Mouse (Mus musculus) heart, adult 11 months (tissue): ENCODE data around the gene BC049352.

Experiments
- DNase-seq: peaks from one replicate; pipeline ENCODE4 v3.0.0; 2022

BC049352 gene

DNA sequence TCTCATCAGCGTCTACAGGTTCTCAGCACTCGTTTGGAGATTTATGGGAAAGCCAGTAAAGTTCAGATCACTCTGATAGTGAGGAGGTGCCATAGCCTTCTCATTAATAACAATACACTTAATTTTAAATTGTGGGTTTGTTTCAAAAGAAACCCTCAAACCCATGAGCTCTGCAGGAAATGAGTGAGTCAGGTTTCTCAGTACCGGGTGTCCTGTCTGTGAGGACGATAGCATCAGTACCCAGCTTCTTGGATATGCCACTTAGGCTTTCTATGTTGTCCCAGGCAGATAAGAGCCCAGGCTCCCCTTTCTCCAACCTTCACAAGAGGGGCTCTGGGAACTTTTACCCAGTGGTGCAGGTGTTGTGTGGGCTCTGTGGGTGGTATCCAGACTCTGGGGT, 70.2 kb downstream of the BC049352 start:
- DNase-seq: no peak

DNA sequence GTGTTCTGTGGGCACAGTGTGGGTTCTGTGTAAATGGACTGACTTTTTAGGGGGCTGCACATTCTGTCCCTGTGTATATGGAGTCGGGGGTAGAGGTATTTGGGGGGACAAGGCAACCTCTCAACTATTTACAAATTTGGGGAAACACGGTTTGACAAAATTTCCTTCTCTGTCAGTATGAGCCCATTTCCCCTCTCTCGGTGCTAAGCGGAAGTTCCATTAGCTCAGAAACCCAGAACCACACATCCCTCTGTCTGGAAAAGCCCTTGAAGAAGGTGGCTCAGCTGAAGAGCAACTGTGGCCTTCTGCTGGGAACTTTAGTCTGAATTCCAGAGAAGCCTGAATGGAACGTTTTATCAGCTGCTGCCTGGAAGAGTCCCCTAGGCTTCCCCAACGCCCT, 70.6 kb downstream of the BC049352 start:
- DNase-seq: peak; percentile 87

DNA sequence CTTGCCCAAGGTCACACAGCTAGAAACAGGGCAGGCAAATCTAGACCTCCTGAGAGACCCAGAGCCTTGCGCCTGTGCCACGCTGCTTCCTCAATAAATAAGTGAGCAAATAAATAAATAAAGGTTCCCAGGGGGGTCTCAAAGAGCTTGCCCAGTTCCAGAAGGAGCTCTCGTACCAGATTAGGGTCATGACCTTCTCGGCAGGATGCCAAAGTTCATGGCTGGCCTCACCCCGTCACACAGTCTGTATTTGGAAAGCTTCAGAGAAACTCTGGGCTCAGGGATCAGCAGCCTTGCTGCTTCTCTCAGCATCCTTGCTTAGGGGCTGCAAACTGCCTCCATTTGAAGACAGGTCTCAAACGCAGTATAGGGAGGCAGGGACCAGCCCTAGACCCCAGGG, 72.2 kb downstream of the BC049352 start:
- DNase-seq: peak; percentile 91

DNA sequence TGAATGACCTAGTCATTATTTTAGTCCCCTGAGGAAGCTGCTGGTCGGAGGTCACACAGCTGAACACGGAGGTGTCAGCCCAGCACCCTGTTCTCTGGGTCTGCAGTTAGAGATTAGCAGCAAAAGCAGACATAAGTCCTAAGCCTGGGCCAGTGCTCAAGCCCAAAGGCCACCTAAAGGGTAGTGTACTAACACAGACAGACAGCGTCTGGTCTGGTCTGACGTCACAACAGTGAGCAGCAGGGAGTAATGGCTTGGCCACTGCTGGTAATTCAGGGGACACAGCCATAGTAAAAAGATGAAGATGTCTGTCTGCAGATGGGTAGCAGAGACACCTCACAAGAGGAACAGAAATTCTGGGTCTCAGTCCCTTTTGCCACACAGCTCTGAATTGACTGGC, 72.8 kb downstream of the BC049352 start:
- peak; percentile 88 for DNase-seq

DNA sequence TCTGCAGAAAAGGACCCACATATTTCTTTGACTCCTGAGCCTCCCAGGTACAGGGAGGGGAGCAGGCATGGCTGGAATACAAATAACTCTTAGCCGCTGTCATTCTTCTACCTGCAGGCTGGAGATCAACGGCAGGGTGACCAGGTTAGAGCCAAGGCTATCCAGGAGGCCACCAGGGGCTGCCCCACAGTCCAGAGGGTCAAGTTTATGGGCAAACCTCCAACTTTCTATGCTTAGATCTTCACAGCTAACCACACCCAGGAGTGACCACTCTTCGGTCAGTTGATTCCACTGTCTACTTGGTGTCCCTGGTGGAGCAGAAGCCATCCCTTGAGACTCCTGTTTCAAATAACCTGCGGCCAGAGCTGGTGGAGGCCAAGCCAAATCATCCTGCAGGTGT, 73.6 kb downstream of the BC049352 start:
- no peak for DNase-seq

DNA sequence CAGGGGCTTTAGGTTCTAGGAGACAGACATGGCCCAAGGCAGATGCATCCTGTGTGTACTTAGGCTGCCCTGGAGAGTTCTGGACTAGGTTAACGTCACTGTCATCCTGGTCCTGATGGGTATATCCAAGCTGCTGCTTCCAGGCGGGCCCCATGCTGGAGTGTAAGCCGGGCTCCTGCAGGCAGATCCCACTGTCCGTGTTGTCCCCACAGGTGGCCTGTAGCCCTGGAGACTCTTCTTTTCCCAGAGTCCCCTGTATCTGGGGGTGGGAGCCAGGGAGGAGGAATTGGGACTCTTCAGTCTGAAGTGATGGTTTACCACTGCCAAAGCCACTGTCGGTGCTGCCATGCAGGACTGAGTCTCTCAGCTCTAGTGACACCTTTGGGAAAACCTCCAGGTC, 74.2 kb downstream of the BC049352 start:
- peak; percentile 89 for DNase-seq

DNA sequence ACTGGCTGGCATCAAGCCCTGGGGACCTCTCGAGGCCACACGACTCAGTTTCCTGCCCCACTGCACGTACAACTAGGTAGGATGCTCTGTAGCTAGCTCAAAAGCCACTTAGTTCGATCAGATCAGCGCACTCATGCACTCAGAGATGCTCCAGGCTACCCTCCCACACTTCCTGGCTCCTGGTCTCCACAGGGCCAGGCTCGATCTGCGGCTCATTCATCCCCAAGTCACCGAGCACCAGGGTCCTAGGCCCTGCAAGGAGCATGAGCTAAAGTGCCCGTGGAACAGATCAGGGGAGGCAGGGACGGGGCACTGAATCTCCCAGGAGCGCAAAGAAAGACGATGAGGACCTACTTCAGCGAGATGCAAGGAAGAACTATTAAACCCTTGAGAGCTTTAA, 77.3 kb downstream of the BC049352 start:
- peak; percentile 91 for DNase-seq

DNA sequence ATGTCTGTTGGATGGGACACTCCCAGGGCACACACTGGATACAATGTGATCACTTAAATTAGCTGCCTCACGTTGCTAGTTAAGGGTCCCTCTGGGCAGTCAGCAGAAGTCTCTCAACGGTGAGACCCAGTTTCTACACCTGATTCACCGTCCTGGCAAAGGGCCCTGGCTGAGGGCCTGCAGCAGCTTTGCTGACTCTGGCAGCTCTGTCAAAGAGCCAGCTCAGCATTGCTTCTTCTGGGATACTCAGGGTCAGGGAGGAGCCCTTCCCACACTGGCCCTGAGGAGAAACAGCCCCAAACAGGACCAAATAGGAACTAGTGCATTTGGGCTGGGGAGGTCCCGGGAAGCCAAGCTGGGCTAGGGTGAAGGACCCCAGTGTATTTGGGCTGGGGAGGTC, 79.7 kb downstream of the BC049352 start:
- peak; percentile 96 for DNase-seq

DNA sequence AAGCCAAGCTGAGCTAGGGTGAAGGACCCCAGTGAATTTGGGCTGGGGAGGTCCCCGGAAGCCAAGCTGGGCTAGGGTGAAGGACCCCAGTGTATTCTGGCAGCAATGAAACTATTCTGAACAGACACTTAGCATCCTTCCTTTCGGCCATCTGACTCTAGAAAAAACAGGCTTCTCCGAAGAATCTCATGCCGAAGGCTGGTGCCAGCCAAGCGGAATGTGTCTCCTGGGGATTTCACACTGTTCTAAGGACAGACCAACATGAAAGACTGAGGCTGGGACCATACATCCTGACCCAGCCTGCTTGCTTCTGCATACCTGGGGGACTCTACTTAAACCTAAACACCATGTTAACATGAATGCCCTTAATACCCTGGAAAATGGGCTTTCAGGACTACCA, 80.1 kb downstream of the BC049352 start:
- peak; percentile 84 for DNase-seq

DNA sequence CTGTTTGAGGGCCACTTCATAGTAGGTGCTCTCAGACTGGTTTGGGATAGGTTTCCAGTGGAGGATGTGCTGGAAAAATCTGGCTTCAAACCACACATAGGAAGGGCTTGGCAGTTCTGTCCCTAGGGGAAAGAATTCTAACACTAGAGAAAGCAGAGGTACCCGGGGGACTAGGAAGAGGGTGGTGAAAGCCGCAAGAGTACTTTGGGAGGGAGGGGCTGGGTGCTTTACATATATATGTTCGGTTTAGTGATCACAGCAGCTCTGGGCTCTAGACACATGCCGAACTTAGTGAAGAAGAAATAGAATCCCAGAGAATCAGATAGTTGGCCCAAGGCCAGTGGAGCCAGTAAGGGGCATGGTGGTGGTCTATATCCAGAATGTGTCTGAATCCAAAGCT, 85.3 kb downstream of the BC049352 start:
- DNase-seq: no peak

DNA sequence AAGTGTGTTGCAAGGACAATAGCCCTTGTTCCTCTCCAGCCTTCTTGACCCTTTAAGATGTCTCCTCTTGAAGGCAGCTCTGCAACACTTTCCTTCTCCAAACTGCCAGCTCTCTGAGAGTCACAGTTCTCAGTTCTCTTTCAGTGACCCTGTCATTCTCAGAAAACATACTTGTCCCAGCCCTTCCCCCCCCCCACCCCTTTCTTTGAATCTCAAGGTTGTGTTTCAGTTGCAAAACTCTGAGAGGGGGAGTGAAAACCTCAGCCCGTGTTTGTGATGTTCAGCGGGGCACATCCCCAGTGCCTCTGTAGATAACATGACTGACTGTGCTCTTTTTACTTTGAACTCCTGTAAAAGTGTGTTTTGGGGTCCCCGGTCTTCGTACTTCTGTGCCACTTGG, 86.3 kb downstream of the BC049352 start:
- DNase-seq: peak; percentile 88

DNA sequence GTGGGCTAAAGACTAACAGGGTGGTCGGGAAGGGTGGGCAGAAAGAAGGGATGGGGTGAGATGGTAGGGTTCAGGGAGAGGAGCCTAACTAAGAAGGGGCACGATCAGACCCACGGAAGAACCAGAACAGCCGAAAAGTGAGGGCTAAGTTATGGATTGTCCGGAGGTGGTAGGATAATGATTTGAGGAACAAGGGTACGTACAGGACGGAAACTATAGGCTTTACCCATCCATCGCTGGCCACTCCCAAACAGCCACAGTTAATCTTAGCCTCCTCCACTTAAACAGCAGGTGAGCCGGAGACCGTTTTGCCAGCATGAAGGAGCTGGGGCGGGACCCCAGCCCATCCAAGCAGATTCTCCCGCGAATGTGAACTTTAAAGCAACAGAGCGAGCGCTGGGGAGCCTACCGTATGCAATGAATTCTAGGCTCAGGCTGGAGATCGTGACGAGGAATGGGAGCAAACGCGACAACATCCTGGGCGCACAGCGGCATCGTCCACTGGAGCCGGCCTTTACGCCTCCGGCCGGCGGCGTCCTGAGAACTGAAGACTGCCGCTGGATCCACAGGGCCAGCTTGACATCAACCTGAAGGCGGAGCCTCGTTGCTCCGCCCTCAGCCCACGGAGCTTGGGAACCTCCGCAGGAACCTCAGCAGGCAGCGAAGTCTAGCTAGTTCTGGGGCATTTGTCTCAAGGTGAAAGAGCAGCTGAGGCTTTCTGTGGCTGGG, 87.0 kb downstream of the BC049352 start, which contains the start of gene Il10ra:
Gene Il10ra, minus strand, starts transcription at position 553 of the 729 bp plus-strand sequence.
- peak; percentile 96 for DNase-seq

DNA sequence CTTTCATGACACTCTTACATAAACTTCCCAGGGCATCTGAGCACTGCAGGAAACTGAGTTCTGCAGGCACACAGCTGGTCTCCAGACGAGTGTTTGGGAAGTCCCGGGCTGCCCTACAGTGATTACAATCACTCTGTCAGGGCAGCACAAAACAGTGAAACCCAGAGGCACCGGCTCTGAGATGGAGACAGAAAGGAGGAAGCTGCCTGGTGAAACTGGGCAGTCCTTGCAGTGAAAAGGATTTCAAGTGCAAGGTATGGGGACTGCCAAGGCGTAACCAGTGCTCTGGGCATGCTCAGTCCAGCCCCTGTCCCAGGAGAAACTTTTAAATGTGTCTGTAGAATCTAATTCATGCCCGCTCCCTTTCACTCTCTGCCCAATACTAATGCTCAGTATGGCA, 90.4 kb downstream of the BC049352 start:
- DNase-seq: peak; percentile 94

DNA sequence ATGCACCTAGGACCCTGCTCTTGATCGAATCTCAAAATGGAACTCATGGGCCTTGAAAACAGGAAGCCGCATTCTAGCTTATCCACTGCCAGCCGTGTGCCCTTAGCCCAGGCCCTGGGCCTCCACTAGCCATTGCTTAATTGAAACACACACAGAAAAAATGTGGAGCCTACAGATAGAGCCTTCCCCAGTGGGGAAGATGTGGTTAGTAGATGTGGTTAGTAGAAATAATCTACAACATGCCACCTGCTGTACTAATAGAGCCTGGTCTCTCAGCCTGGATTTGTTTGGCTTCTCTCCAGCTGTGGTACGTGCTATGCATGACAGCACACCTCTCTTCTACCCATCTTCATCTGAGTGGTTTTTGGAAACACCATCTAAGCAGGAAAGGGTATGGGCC, 92.4 kb downstream of the BC049352 start:
- no peak for DNase-seq

DNA sequence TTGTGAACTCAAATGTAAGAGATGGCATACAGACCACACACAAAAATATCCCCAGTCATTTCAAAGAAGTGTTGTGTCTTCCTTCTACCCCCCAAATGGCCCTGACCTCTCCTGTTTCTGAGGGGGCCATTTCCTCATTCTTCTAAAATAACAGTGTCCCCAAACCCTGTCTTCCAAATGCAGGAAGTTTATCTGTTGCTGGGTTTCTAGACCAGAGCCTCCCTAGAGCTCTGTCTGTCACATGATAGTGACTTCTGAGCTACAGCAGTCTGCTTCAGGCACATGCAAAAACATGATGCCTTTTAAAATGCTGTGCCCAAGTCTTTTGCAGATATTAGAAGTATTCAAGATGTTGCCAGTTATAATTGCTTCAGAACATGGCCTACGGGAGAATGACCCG, 92.8 kb downstream of the BC049352 start:
- peak; percentile 92 for DNase-seq

DNA sequence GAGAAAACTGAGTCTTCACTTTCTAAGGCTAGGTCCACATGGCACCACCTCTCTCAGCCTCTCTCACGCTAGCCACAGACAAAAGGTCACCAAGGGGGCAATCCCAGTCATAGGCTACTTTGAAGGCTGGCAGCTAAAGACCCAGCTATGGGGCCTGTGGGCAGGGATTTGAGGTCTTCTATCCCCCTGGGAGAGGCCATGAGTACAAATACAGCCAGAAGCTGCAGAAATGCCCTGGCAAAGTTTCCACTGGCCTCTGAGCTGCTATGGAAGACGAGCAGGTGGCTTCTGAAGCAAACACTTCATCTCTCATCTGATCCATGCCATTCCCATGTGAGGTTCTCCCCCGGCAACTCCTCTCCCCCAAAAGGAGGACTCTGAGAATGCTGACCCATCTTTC, 98.3 kb downstream of the BC049352 start:
- no peak for DNase-seq

DNA sequence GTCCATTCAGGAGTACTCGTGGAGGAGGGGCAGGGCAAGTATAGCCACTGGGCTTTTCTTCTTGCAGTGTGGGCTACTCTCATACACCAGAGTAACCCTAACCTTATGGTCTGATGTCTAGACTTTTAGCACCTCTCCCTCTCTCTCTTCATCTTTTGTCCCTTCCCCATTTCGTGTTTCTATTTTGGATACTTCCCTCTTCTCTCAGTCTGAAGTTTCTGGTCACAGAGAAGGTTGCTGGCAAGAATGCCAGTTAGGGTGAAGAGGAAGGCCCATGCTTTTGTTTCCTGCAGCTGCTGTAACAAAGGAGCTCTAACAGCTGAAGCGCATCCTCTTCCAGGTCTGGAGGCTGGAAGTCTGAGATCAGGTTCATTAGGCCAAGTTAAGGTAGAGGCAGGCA, 99.1 kb downstream of the BC049352 start:
- DNase-seq: no peak

DNA sequence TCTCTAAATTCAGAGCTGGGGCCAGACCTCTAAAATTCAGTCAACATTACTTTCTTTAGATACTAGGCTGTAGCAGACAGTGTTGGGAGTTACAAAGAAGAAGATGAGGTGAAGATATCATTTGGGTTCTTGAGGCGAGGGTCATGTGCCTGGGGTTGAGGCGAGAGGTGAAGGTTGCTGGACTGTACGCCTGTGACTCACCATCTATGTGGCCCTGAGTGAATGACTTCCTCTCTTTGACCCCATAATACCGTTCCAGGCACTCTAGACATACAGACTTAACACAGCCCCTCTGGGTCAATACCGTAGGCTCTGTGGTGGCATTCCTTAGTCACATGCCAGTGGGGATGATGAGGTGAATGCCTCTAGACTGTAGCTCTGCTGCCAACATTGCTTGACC, 100.7 kb downstream of the BC049352 start:
- no peak for DNase-seq

DNA sequence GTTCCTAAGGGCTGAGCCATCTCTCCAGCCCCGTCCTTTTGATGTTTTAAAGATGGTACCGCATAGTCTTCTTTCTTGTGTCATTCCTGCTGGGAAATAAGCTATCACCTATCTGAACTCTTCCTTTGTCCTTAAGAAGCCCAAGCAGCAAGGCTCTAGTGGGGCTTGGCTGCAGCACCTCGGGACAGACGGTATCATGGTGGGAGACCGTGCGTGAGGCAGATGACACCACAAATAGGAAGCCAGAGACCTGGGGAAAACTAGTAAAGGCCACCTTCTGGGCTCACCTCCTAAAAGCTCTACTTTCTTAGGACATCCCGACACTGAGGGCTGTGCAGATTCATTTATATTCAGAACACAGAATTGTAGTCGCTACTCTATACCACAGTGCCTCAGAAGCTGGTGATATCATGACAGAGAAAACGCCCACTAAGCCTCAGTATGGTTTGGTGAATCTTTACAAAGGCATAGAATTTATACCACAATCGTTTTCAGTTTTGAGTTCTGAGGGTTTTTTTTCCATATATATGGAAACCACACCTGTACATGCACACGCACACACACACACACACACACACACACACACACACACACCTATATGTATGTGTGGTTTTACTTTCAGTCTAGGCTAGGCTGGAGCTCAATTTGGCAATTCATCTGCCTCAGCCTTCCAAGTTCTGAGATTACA, 109.8 kb downstream of the BC049352 start:
- no peak for DNase-seq

DNA sequence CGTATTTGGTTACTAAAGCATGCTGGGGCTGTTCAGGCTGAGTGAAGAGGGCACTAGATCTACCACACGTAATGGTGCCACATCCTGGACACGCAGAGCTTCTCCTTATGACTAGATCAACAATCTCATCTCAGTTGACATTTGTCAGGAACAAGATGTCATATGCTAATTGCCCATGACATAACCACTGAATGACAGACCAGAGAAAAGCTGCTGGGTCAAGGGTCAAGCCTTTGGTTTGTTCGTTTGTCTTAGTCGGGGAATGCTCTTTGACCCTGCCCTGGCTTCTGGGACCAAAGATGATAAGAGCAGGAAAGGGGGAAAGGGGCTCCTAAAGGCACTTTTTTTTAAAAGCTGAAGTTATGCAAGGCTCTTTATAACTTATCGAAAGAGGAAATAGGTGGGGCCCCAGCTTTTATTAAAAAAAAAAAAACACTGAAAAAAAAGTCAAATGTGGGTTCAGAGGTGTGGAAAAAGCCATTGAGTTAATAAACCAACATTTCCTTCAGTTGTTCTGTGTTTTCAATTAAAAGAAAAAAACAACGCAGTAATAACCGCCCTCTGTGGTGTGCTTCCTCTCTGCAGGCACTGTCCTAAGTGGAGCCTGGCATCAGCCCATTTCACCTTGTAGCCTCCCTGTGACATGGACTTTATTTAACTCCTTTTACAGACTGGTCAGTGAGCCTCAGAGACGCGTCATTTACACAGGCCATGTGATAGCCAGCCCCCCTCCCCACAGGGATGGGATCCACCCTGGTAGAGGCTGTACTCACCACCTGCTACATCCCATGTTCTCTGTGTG, 112.6 kb downstream of the BC049352 start:
- peak; percentile 94 for DNase-seq

DNA sequence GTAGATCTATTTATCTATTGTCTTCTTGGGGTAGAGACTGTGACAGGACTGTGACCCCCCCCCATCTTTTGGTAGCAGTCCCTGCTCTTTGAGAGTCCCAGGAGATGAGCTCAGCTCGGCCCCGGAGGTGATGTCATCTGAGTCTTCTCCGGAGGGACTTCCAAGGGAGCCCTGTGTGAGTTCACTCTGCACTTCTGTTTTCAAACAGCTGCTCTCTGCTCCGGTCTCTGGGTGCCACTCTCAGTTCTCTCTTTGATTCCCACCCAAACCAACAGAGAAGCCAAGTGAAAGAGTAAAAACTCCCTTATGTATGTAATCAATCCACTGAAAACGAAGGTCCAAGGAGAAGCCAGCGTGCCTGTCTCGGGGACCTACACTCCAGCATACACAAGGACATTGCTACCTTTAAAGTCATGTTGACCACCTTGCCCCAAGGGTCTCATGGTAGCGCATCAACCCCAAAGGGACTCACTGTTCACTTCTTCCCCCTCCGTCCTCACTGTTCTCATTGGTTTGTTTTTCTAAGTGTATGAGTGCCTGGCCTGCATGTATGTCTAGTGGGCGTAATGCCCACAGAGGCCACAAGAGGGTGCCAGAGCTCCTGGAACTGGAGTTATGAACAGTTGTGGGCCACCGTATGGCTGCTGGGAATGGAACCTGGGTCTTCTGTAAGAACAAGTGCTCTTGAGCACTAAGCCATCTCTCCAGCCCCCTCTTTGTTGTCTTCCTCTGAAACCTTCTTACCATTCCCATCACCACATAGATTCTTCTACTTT, 117.6 kb downstream of the BC049352 start:
- DNase-seq: peak; percentile 97
